Mouse (Mus musculus): ENCODE data around the gene Fxyd5. TPM values are rescaled to one million over a fixed set of nuclear protein-coding genes. Genes with fewer than 3 reads are reported as not detected.
A peak's percentile ranks its signal among the peaks of the same experiment; 100 is the strongest.

Fxyd5 gene
- total and polyA plus RNA-seq, 3 experiments, result 30.5 to 55.2 (median 31.1) TPM

GRCm38 (mm10) chr7:31007775-31008174 is 34.5 kb downstream of the Fxyd5 start:
- no peak for TF ChIP-seq POLR2A (IDR thresholded peaks at IDR 0.05; ENCODE audit: insufficient read depth, low read depth, low read length)
- no peak for TF ChIP-seq EP300 (IDR thresholded peaks at IDR 0.05; ENCODE audit: insufficient read depth, low read depth, low read length)
- TF ChIP-seq CTCF (IDR thresholded peaks at IDR 0.05), result no peak
- Histone ChIP-seq H3K27ac (no peak overlapping the region), H3K9ac (ENCODE audit: low read depth, low read length) (no peak overlapping the region), H3K4me3 (no peak overlapping the region), H3K4me1 (ENCODE audit: control insufficient read depth, insufficient read depth, low read length) (peaks cover 2% of the 10 kb centered on the region; the same call in 1 of the 2 replicates), H3K27me3 (ENCODE audit: control insufficient read depth, insufficient read depth, low read length) (no peaks in the 10 kb centered on the region), H3K79me2 (replicated peaks; ENCODE audit: control insufficient read depth, insufficient read depth, low read length) (no peaks in the 10 kb centered on the region), H3K36me3 (ENCODE audit: control insufficient read depth, insufficient read depth, low read length) (no peaks in the 10 kb centered on the region)
- DNase-seq, result no peak
- intact Hi-C loops (cut with DNase I), result no loop called here
- WGBS, result 92% methylated on average over 1 of the region's 1 CpGs

GRCm38 (mm10) chr7:31002650-31003049 is 39.6 kb downstream of the Fxyd5 start:
- H3K27me3 ChIP-seq (ENCODE audit: control insufficient read depth, insufficient read depth, low read length), result no peaks in the 10 kb centered on the region
- no peaks in the 10 kb centered on the region for H3K79me2 ChIP-seq (replicated peaks; ENCODE audit: control insufficient read depth, insufficient read depth, low read length)
- intact Hi-C loops (cut with DNase I), result no loop called here
- TF ChIP-seq CTCF (IDR thresholded peaks at IDR 0.05) (no peak), EP300 (IDR thresholded peaks at IDR 0.05; ENCODE audit: insufficient read depth, low read depth, low read length) (0 out of 2 replicates have a peak, but pooled peaks have one; percentile 26), POLR2A (IDR thresholded peaks at IDR 0.05; ENCODE audit: insufficient read depth, low read depth, low read length) (peak; percentile 47; the same call in 1 of the 2 replicates)
- peak overlapping the region; percentile 43 for H3K27ac ChIP-seq
- 34% methylated on average over 8 of the region's 8 CpGs for WGBS
- DNase-seq, result peak; percentile 33 to 64
- H3K36me3 ChIP-seq (ENCODE audit: control insufficient read depth, insufficient read depth, low read length), result no peaks in the 10 kb centered on the region
- no peak overlapping the region for H3K9ac ChIP-seq (ENCODE audit: low read depth, low read length)
- peaks cover 10% of the 10 kb centered on the region for H3K4me1 ChIP-seq (ENCODE audit: control insufficient read depth, insufficient read depth, low read length)
- no peak overlapping the region for H3K4me3 ChIP-seq

GRCm38 (mm10) chr7:31000505-31001020 is 41.7 kb downstream of the Fxyd5 start:
- H3K36me3 ChIP-seq (ENCODE audit: control insufficient read depth, insufficient read depth, low read length), result no peaks in the 10 kb centered on the region
- H3K4me3 ChIP-seq, result no peak overlapping the region
- TF ChIP-seq POLR2A (IDR thresholded peaks at IDR 0.05; ENCODE audit: insufficient read depth, low read depth, low read length) (0 out of 2 replicates have a peak, but pooled peaks have one; percentile 30), CTCF (IDR thresholded peaks at IDR 0.05) (0 out of 2 replicates have a peak, but pooled peaks have one; percentile 20), EP300 (IDR thresholded peaks at IDR 0.05; ENCODE audit: insufficient read depth, low read depth, low read length) (no peak)

GRCm38 (mm10) chr7:30996491-30996890 is 45.8 kb downstream of the Fxyd5 start:
- Histone ChIP-seq H3K27me3 (ENCODE audit: control insufficient read depth, insufficient read depth, low read length) (no peaks in the 10 kb centered on the region), H3K4me3 (no peak overlapping the region), H3K4me1 (ENCODE audit: control insufficient read depth, insufficient read depth, low read length) (peaks cover 7% of the 10 kb centered on the region), H3K9ac (ENCODE audit: low read depth, low read length) (no peak overlapping the region), H3K27ac (no peak overlapping the region), H3K79me2 (replicated peaks; ENCODE audit: control insufficient read depth, insufficient read depth, low read length) (no peaks in the 10 kb centered on the region), H3K36me3 (ENCODE audit: control insufficient read depth, insufficient read depth, low read length) (no peaks in the 10 kb centered on the region)
- intact Hi-C loops (cut with DNase I), result no loop called here
- TF ChIP-seq CTCF (IDR thresholded peaks at IDR 0.05) (peak; percentile 28; the same call in 1 of the 2 replicates), EP300 (IDR thresholded peaks at IDR 0.05; ENCODE audit: insufficient read depth, low read depth, low read length) (no peak), POLR2A (IDR thresholded peaks at IDR 0.05; ENCODE audit: insufficient read depth, low read depth, low read length) (no peak)
- DNase-seq, result no peak
- 89% methylated on average over 2 of the region's 2 CpGs for WGBS

More at GRCm38 (mm10) chr7:31000505-31001020, 41.7 kb downstream of the Fxyd5 start:
- WGBS, result 0% methylated on average over 7 of the region's 7 CpGs
- Histone ChIP-seq H3K4me1 (ENCODE audit: control insufficient read depth, insufficient read depth, low read length) (peaks cover 10% of the 10 kb centered on the region), H3K9ac (ENCODE audit: low read depth, low read length) (0 out of 2 replicates have a peak overlapping the region, but pooled peaks have one; percentile 1), H3K27me3 (ENCODE audit: control insufficient read depth, insufficient read depth, low read length) (no peaks in the 10 kb centered on the region), H3K27ac (peak overlapping the region; percentile 61), H3K79me2 (replicated peaks; ENCODE audit: control insufficient read depth, insufficient read depth, low read length) (no peaks in the 10 kb centered on the region)
- intact Hi-C loops (cut with DNase I), result no loop called here
- peak; percentile 67 to 84 for DNase-seq

GRCm38 (mm10) chr7:30993986-30994385 is 48.3 kb downstream of the Fxyd5 start:
- Histone ChIP-seq H3K9ac (ENCODE audit: low read depth, low read length) (no peak overlapping the region), H3K79me2 (replicated peaks; ENCODE audit: control insufficient read depth, insufficient read depth, low read length) (no peaks in the 10 kb centered on the region), H3K4me3 (no peak overlapping the region), H3K27ac (no peak overlapping the region), H3K27me3 (ENCODE audit: control insufficient read depth, insufficient read depth, low read length) (no peaks in the 10 kb centered on the region), H3K36me3 (ENCODE audit: control insufficient read depth, insufficient read depth, low read length) (no peaks in the 10 kb centered on the region), H3K4me1 (ENCODE audit: control insufficient read depth, insufficient read depth, low read length) (no peaks in the 10 kb centered on the region)
- no peak for DNase-seq
- WGBS, result 82% methylated on average over 5 of the region's 5 CpGs
- intact Hi-C loops (cut with DNase I), result loop anchor here (5.0 kb wide), 1 partner anchor 103 kb away; no protein-coding TSS in a partner anchor
- TF ChIP-seq POLR2A (IDR thresholded peaks at IDR 0.05; ENCODE audit: insufficient read depth, low read depth, low read length) (no peak), EP300 (IDR thresholded peaks at IDR 0.05; ENCODE audit: insufficient read depth, low read depth, low read length) (no peak)

- TF ChIP-seq POLR2A (IDR thresholded peaks at IDR 0.05; ENCODE audit: insufficient read depth, low read depth, low read length), result no peak
- WGBS, result 30% methylated on average over 5 of the region's 5 CpGs
- Histone ChIP-seq H3K4me3 (no peak overlapping the region), H3K27me3 (ENCODE audit: control insufficient read depth, insufficient read depth, low read length) (no peaks in the 10 kb centered on the region), H3K27ac (no peak overlapping the region), H3K36me3 (ENCODE audit: control insufficient read depth, insufficient read depth, low read length) (no peaks in the 10 kb centered on the region), H3K79me2 (replicated peaks; ENCODE audit: control insufficient read depth, insufficient read depth, low read length) (no peaks in the 10 kb centered on the region), H3K9ac (ENCODE audit: low read depth, low read length) (no peak overlapping the region), H3K4me1 (ENCODE audit: control insufficient read depth, insufficient read depth, low read length) (no peaks in the 10 kb centered on the region)
- intact Hi-C loops (cut with DNase I), result loop anchor here (5.0 kb wide), 1 partner anchor 105 kb away; no protein-coding TSS in a partner anchor
- no peak for DNase-seq
These were observed 50.1 kb downstream of the Fxyd5 start for GRCm38 (mm10) chr7:30992148-30992547.

Data from heart, adult 2 months (tissue).